Mouse (Mus musculus) cerebellum, postnatal 14 days (tissue): ENCODE measurements around the gene Kdm4c.
"Not testable (repeated sequence)": the region's sequence is repeated elsewhere in the genome, so short reads cannot be mapped to it uniquely, and the experiment has no call there.

Experiments used
- DNase-seq, 2 experiments: peaks; one replicate each; pipeline ENCODE4 v3.0.0; 2021; ENCODE audit warnings: mixed read lengths in 2 of 2

Kdm4c gene

DNA sequence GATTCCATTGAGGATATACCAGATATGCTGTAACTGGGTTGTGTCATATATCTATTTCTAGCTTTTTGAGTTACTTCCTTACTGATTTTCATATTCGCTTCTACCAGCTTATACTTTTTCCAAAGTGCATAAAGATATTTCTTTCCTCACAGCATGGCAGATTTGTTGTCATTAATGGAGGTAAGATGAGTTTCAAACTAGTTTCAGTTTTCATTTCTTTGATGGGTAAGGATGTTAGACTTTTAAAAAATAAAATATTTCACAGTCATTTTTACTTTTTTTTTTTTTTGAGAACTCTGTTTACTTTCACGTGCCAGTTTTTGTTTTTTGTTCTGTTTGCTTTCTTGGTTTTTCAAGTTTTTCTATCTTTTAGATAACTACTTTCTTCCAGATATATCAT lies 70.6 kb downstream of the Kdm4c start:
- DNase-seq, result no peak

DNA sequence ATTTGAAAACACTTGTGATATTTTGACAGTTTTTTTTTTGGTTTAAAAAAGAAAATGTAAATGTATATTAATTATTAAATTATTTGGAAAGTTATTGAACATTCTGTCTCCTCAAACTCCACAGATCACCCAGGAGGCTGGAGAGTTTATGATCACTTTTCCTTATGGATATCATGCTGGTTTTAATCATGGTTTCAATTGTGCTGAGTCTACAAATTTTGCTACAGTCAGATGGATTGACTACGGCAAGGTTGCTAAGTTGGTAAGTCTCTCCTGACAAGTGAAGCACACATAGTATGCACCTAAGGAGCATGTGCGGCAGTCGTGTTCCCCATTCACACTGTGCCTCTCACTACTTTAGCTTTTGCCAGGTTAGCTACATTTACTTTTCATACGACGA lies 73.1 kb downstream of the Kdm4c start:
- no peak for DNase-seq

DNA sequence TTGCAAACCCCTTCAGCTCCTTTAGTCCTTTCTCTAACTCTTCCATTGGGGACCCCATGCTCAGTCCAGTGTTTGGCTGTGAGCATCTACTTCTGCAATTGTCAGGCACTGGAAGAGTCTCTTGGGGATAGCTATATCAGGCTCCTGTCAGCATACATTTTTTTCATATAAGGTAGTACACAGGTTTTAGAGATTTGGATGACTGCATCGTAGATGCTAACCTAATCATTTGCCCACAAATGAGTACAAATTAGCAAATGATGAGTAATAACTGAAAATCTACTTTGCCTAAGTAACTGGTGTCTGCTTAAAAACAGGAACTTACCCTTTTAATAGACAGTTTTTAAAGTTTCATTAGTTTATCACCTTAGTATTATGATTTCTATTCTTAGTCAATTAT lies 77.0 kb downstream of the Kdm4c start:
- no peak for DNase-seq

DNA sequence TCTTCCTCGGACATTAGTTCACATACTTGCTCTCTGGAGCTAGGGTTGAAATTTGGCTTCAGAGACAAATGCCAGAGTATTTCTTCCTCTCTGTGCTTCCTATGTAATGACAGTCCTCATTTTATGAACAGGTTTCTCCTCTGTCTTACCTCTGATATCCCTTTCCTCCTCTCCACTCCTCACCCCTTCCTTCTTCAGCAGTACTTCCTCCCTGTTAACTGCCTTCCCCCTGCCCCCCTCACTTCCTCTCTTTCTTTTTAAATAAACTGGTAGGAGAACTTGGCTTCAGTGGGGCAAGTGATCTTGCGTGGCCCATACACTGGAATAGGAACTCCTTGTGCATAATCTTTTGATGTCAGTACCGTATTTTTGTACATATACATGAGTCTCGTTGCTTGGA lies 115.2 kb downstream of the Kdm4c start:
- DNase-seq, result no peak

DNA sequence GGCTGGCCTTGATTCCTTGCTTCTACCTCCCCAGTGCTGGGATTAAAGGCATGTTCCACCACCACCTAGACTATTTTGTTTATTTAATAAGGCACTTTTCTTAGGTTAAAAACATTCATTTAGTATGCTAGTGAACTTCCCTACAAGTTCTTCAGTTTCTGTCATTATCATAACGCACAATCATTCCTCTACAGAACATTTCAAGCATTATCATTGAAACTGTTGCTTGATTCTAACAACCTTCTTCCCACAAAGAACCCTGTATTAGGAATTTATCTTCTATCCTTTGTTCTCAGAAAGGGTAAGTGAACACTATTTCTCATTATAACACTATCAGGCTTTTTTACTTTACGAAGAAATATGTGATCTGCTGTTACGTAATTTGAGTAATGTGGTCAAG lies 118.0 kb downstream of the Kdm4c start:
- DNase-seq, result no peak

DNA sequence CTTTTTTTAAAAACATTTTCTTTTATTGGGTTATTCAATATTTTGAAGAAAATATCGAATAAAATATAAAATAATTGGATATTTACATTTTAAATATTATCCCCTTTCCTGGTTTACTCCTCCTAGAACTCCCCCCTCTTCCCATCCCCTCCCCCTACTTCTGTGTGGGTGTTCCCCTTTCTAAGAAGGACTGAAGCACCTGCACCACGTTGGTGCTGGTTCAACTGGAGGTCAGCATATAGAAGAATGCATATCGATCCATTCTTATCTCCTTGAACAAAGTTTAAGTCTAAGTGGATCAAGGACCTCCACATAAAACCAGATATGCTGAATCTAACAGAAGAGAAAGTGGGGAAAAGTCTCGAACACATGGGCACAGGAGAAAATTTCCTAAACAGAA lies 144.3 kb downstream of the Kdm4c start:
- DNase-seq, result no peak

DNA sequence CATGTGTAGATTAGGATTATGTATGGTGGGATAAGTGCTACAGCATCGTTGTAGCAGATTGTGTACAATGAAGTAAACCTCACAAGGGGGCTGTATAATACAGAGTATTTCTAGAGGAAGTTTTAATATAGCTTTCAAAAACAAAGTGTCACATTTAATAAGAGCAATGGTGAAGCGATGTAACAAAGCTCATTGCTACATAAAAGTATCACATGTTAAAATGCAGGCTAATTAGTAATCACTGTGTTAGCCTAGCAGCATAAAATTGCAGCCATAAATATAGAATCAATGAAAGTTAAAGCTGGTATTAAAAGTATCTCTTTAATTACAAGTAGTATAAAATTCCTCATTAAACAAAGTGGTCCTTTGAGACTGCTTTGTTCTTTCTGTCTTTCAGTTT lies 150.9 kb downstream of the Kdm4c start:
- DNase-seq, result no peak

DNA sequence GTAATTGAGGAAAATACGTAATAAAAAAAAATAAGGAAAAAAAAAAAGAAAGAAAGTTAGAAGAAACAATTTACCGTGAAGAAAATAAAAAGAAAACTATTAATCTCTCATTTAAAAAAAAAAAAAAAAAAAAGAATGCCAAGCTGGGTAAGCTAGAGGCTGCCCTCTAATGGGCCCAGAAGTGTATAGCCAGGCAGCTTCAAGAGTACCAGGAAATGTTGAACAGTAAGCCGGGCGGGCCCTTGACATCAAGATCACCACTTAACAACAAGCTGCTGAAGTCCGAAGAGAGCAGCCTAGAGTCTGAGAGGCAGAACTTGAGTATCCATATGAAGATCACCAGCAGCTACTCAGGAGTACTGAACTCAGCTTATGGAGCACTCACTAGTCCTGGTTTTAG lies 154.3 kb downstream of the Kdm4c start:
- no peak for DNase-seq

DNA sequence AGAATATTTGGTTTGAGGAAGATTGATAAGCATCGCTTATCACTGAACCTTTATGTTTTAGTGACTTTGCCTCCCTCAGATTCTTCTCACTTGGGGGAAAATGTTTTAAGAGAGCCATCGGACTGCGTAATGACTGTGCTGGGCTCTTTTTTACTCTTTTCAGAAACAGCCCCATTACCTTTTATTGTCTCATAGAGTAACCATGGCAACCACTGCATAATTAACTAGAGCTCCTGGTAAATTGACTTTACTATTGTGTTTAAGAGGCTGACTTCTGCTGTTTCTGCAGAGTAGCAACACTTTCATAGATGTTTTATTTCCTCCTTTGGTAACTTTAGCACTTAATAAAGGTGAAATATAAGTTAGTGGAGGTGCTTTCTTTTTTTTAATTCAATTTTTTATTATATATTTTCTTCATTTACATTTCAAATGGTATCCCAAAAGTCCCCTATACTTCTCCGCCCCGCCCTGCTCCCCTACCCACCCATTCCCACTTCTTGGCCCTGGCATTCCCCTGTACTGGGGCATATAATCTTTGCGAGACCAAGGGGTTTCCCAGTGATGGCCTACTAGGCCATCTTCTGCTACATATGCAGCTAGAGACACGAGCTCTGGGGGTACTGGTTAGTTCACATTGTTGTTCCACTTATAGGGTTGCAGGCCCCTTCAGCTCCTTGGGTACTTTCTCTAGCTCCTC lies 159.5 kb downstream of the Kdm4c start:
- not testable (repeated sequence) for DNase-seq

DNA sequence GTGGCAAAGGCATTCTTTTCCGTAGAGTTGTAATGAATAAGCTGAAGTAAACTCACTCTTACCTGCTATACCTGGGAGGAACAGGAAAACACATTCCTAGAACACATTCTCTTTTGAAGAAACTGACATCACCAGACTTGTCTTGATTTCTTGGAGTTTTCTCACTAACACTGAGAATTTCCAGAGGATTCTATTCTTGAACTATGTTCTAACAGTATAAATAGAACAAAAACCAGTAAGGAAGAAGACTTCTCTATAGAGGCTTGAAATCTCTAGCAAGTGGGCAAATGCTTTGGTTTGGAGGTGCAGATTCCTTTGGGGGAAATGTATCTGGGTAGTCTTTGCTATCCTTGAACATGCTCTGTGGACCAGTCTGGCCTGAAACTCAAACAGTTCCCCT lies 166.4 kb downstream of the Kdm4c start:
- no peak for DNase-seq

DNA sequence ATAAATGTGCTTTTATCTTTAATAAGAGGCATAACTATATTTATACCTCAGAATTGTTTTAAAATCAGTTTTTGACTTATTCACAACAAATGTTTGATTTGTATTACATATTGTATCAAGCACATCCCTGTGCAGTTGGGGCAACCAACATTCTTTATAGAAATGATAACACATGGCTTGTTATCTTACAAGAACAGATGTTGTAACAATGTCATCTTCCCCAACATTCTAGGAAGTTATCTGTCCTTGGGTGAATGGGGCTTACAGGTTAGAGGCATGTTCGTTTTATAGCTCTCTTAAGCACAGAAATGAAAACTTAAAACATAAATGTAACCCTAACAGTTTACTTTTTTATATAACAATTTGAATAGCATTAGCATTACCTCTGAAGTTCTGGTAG lies 177.5 kb downstream of the Kdm4c start:
- DNase-seq, result no peak
